ENCODE assay signal across 9 mouse cellular contexts in genomic region chr15:101772711-101773081, GRCm38 (mm10). TPM values are rescaled to one million over a fixed set of nuclear protein-coding genes. Genes with fewer than 3 reads are reported as not detected.
DNase-seq lines count a peak whose midpoint lies in the region; ATAC-seq and TF ChIP-seq lines count a peak whose summit lies in the region.
"Had no signal": no experiment of that assay in that cellular context is flagged by ENCODE, and none has a peak within 500 bp of the region (broad histone marks: within the 10 kb centered on the region; RNA-seq: fewer than 3 reads in every experiment).

No protein-coding gene starts in this region.

- TF ChIP-seq EP300 in liver, postnatal 0 days (IDR thresholded peaks at IDR 0.05; ENCODE audit: low read depth) = no peak

- H3K9me3 ChIP-seq in forebrain, embryonic 14.5 days (replicated peaks; ENCODE audit: control insufficient read depth, low read length) = no peaks in the 10 kb centered on the region
- no peaks in the 10 kb centered on the region for H3K9me3 ChIP-seq in liver, postnatal 0 days (ENCODE audit: low read length)
- H3K9me3 ChIP-seq in neural tube, embryonic 15.5 days (replicated peaks) = no peaks in the 10 kb centered on the region
- H3K9me3 ChIP-seq: liver, embryonic 15.5 days had no signal

- intact Hi-C loops in heart, postnatal 14 days (cut with DNase I) = loop anchor here (1.0 to 2.0 kb wide), 5 partner anchors 201 to 434 kb away; no protein-coding TSS in a partner anchor

- TF ChIP-seq CTCF in liver, postnatal 0 days (IDR thresholded peaks at IDR 0.05; ENCODE audit: low read depth) = peak; percentile 90

- H3K27me3 ChIP-seq in forebrain, embryonic 14.5 days (replicated peaks; ENCODE audit: control insufficient read depth, insufficient read depth, low read length) = no peaks in the 10 kb centered on the region
- peaks cover 3% of the 10 kb centered on the region; the same call in 1 of the 2 replicates for H3K27me3 ChIP-seq in liver, postnatal 0 days (ENCODE audit: insufficient read depth, low read length)
- H3K27me3 ChIP-seq in neural tube, embryonic 15.5 days (replicated peaks) = no peaks in the 10 kb centered on the region

- no peaks in the 10 kb centered on the region for H3K4me1 ChIP-seq in forebrain, embryonic 14.5 days (ENCODE audit: control insufficient read depth, insufficient read depth, low read length)
- H3K4me1 ChIP-seq in liver, postnatal 0 days (ENCODE audit: insufficient read depth) = no peaks in the 10 kb centered on the region
- no peaks in the 10 kb centered on the region; the same call in 1 of the 2 replicates for H3K4me1 ChIP-seq in neural tube, embryonic 15.5 days
- H3K4me1 ChIP-seq: liver, embryonic 15.5 days had no signal

- H3K27ac ChIP-seq in forebrain, embryonic 14.5 days (ENCODE audit: low read depth, low read length) = no peak overlapping the region
- no peak overlapping the region for H3K27ac ChIP-seq in liver, postnatal 0 days (ENCODE audit: low read depth)
- H3K27ac ChIP-seq in neural tube, embryonic 15.5 days (replicated peaks) = no peak overlapping the region
- H3K27ac ChIP-seq: liver, embryonic 15.5 days had no signal

- no peak overlapping the region for H3K4me2 ChIP-seq in forebrain, embryonic 14.5 days (ENCODE audit: low read length)
- H3K4me2 ChIP-seq in liver, postnatal 0 days (ENCODE audit: low read depth, low read length) = no peak overlapping the region
- no peak overlapping the region for H3K4me2 ChIP-seq in neural tube, embryonic 15.5 days
- H3K4me2 ChIP-seq: liver, embryonic 15.5 days had no signal

- peak; percentile 89 for DNase-seq in ES-CJ7 (ENCODE audit: low read depth, low spot score)
- DNase-seq in cerebellum, adult 11 months = peak; percentile 68
- DNase-seq in forebrain, embryonic 14.5 days (ENCODE audit: low spot score) = peak; percentile 92
- DNase-seq in heart, postnatal 14 days = peak; percentile 83 to 90
- DNase-seq in large intestine, adult 2 months (ENCODE audit: low read depth, low spot score) = peak; percentile 61
- DNase-seq in liver, postnatal 0 days = peak; percentile 85
- peak; percentile 93 for DNase-seq in testis, postnatal 10 days (ENCODE audit: low spot score)

- no peak overlapping the region for H3K9ac ChIP-seq in forebrain, embryonic 14.5 days (ENCODE audit: low read length)
- H3K9ac ChIP-seq in liver, postnatal 0 days (replicated peaks) = no peak overlapping the region
- H3K9ac ChIP-seq in neural tube, embryonic 15.5 days (replicated peaks) = no peak overlapping the region
- H3K9ac ChIP-seq: liver, embryonic 15.5 days had no signal

- H3K36me3 ChIP-seq in forebrain, embryonic 14.5 days (ENCODE audit: control insufficient read depth, insufficient read depth, low read length) = no peaks in the 10 kb centered on the region
- no peaks in the 10 kb centered on the region for H3K36me3 ChIP-seq in liver, postnatal 0 days (replicated peaks; ENCODE audit: insufficient read depth, low read length)
- no peaks in the 10 kb centered on the region for H3K36me3 ChIP-seq in neural tube, embryonic 15.5 days
- H3K36me3 ChIP-seq: liver, embryonic 15.5 days had no signal

- WGBS in forebrain, embryonic 14.5 days = 12% methylated on average over 5 of the region's 5 CpGs
- WGBS in large intestine, adult 2 months = 3% methylated on average over 5 of the region's 5 CpGs
- WGBS in liver, postnatal 0 days (ENCODE audit: insufficient replicate concordance) = 5% methylated on average over 5 of the region's 5 CpGs
- 8% methylated on average over 5 of the region's 5 CpGs for WGBS in neural tube, embryonic 15.5 days

- peak; percentile 74 for ATAC-seq in forebrain, embryonic 14.5 days
- 0 out of 2 replicates have a peak, but pooled peaks have one; percentile 33 for ATAC-seq in liver, postnatal 0 days
- ATAC-seq in neural tube, embryonic 15.5 days (ENCODE audit: low FRiP score) = peak; percentile 65; the same call in 1 of the 2 replicates

- no peak overlapping the region for H3K4me3 ChIP-seq in forebrain, embryonic 14.5 days (ENCODE audit: low read depth, low read length)
- H3K4me3 ChIP-seq in liver, postnatal 0 days (ENCODE audit: low read depth, low read length) = no peak overlapping the region
- H3K4me3 ChIP-seq in neural tube, embryonic 15.5 days (replicated peaks) = no peak overlapping the region
- H3K4me3 ChIP-seq: liver, embryonic 15.5 days had no signal

RNA-seq across cellular contexts. Expression of gene Krt72, which starts 13.6 kb away (rescaled TPM):
- not detected in 2 replicates for polyA plus RNA-seq in forebrain, embryonic 14.5 days (2014; fragmentation: Nextera tagmentation; extraction: Ambion mirVana)
- total RNA-seq in heart, postnatal 14 days (2021) = not detected
- not detected in 2 replicates for polyA plus RNA-seq in large intestine, adult 2 months (2012; rRNA removed)
- not detected in 2 replicates for polyA plus RNA-seq in liver, postnatal 0 days (2015; fragmentation: Nextera tagmentation; extraction: Ambion mirVana)
- polyA plus RNA-seq in neural tube, embryonic 15.5 days (2015; fragmentation: Nextera tagmentation; extraction: Ambion mirVana) = 0.11 TPM in 1 of 2 replicates, not detected in the other
- polyA plus RNA-seq: liver, embryonic 15.5 days had no signal

RNA-seq across cellular contexts. Expression of gene Krt73, which starts 29.4 kb away (rescaled TPM):
- 0.36 and 0.81 TPM in 2 replicates for polyA plus RNA-seq in forebrain, embryonic 14.5 days (2014; fragmentation: Nextera tagmentation; extraction: Ambion mirVana)
- total RNA-seq in heart, postnatal 14 days (2021) = not detected
- not detected in 2 replicates for polyA plus RNA-seq in large intestine, adult 2 months (2012; rRNA removed)
- polyA plus RNA-seq in liver, postnatal 0 days (2015; fragmentation: Nextera tagmentation; extraction: Ambion mirVana) = not detected in 2 replicates
- polyA plus RNA-seq in neural tube, embryonic 15.5 days (2015; fragmentation: Nextera tagmentation; extraction: Ambion mirVana) = 0.31 and 0.47 TPM in 2 replicates
- polyA plus RNA-seq: liver, embryonic 15.5 days had no signal

RNA-seq across cellular contexts. Expression of gene Krt71, which starts 29.8 kb away (rescaled TPM):
- polyA plus RNA-seq in forebrain, embryonic 14.5 days (2014; fragmentation: Nextera tagmentation; extraction: Ambion mirVana) = not detected in 2 replicates
- not detected for total RNA-seq in heart, postnatal 14 days (2021)
- polyA plus RNA-seq in large intestine, adult 2 months (2012; rRNA removed) = not detected in 2 replicates
- not detected in 2 replicates for polyA plus RNA-seq in liver, postnatal 0 days (2015; fragmentation: Nextera tagmentation; extraction: Ambion mirVana)
- 0.22 and 0.55 TPM in 2 replicates for polyA plus RNA-seq in neural tube, embryonic 15.5 days (2015; fragmentation: Nextera tagmentation; extraction: Ambion mirVana)
- polyA plus RNA-seq: liver, embryonic 15.5 days had no signal

RNA-seq across cellular contexts. Expression of gene Krt2, which starts 45.3 kb away (rescaled TPM):
- not detected in 2 replicates for polyA plus RNA-seq in forebrain, embryonic 14.5 days (2014; fragmentation: Nextera tagmentation; extraction: Ambion mirVana)
- total RNA-seq in heart, postnatal 14 days (2021) = not detected
- polyA plus RNA-seq in large intestine, adult 2 months (2012; rRNA removed) = not detected in 2 replicates
- polyA plus RNA-seq in liver, postnatal 0 days (2015; fragmentation: Nextera tagmentation; extraction: Ambion mirVana) = not detected in 2 replicates
- not detected in 2 replicates for polyA plus RNA-seq in neural tube, embryonic 15.5 days (2015; fragmentation: Nextera tagmentation; extraction: Ambion mirVana)
- polyA plus RNA-seq: liver, embryonic 15.5 days had no signal

RNA-seq across cellular contexts. Expression of gene Krt5, which starts 60.0 kb away (rescaled TPM):
- not detected in 2 replicates for polyA plus RNA-seq in forebrain, embryonic 14.5 days (2014; fragmentation: Nextera tagmentation; extraction: Ambion mirVana)
- 1 to 10 TPM in 1 of 2 experiments, under 1 TPM in 1; 0.33 to 2.1 TPM for total RNA-seq in heart, postnatal 14 days (2021)
- 0.07 and 0.14 TPM in 2 replicates for polyA plus RNA-seq in large intestine, adult 2 months (2012; rRNA removed)
- not detected in 2 replicates for polyA plus RNA-seq in liver, postnatal 0 days (2015; fragmentation: Nextera tagmentation; extraction: Ambion mirVana)
- 0.79 and 37.7 TPM in 2 replicates for polyA plus RNA-seq in neural tube, embryonic 15.5 days (2015; fragmentation: Nextera tagmentation; extraction: Ambion mirVana)
